Mouse (Mus musculus) spleen, embryonic (tissue): ENCODE measurements around the gene B3gat3.

ENCODE experiments used
- CTCF ChIA-PET: fragments of 350-600 bp; sonication (Branson Sonifier 250); formaldehyde crosslinking; loops from one replicate; lab custom pipeline; 2022; lab: Charles Lee

B3gat3 gene

DNA sequence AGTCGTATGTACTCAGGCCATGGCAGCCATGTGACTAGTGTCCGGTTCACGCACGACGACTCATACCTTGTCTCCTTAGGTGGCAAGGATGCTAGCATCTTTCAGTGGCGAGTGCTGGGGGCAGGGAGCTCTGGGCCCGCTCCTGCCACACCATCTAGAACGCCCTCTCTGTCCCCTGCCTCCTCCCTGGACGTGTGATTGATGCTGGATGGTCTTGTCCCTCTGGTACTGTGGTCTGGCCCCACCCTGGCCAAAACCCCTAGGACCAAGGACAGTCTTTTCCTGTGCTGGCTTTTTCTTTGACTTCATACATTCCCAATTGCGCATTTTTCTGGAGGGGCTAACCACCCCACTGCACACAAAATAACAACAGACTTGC, 21.0 kb downstream of the B3gat3 start:
- CTCF ChIA-PET, result interaction anchor here (0.6 kb wide), 1 partner anchor 19 kb away, joined by 6 read pairs; no protein-coding TSS in a partner anchor

DNA sequence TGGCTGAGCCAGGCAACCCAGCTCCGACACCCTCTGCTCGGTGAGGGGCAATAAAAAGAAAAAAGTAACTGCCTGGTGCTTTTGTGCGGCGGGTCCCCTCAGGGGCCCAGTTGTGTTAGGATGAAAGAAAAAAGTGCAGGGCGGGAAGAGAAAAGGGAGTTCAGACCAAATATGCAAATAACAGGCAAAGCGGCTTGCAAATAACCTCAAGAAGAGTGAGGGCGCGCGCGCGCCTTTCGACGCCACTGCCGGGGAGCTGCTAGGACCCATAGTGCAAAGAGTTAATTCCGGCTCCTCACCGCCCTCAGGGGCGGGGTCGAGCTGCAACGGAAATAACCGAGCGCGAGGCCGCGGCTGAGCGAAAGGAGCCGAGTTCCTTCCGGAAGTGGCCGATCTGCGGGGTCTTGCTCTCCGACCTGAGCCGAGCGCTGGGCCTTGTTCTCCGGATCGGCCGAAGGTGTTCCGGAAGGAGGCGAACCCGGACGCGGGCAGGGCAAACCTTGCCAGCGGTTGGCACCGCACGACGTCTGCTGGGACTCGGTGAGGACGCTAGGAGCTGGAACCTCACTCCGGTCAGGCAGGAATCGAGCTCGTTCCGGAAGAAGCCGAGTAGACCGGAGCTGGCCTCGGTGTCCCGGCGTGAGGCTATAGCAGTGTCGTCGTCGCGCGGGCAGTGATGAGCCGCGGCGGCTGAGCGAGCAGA, 21.5 kb downstream of the B3gat3 start, which contains the start of gene Mta2:
Gene Mta2, plus strand, starts transcription at position 361 of the 703 bp plus-strand sequence.
- CTCF ChIA-PET, result interaction anchor here (0.6 to 1.2 kb wide), 2 partner anchors 10 to 19 kb away, joined by 3 to 6 read pairs; no protein-coding TSS in a partner anchor

GRCm38 (mm10) chr19:8942276-8942964, 22.2 kb downstream of the B3gat3 start:
- CTCF ChIA-PET, result interaction anchor here (0.6 to 1.2 kb wide), 2 partner anchors 9 to 80 kb away, joined by 3 to 4 read pairs; no protein-coding TSS in a partner anchor

DNA sequence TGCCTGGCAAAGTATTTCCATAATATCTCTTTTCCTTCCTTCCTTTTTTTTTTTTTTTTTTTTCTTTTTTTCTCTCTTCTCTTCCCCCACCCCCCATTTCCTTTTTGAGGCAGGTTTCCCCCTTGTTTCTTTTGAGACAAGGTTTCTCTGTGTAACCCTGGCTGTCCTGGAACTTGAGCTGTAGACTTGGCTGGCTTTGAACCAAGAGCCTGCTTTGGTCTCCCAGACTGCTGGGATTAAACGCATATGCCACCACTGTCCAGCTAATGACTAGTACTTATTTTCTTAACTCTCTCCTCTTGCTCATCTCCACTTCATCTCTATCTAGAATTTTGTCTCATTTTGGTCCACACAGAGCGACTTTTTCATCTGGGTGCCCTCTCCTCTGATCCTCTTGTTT, 22.9 kb downstream of the B3gat3 start:
- CTCF ChIA-PET, result interaction anchor here (0.6 kb wide), 1 partner anchor 80 kb away, joined by 4 read pairs; no protein-coding TSS in a partner anchor

DNA sequence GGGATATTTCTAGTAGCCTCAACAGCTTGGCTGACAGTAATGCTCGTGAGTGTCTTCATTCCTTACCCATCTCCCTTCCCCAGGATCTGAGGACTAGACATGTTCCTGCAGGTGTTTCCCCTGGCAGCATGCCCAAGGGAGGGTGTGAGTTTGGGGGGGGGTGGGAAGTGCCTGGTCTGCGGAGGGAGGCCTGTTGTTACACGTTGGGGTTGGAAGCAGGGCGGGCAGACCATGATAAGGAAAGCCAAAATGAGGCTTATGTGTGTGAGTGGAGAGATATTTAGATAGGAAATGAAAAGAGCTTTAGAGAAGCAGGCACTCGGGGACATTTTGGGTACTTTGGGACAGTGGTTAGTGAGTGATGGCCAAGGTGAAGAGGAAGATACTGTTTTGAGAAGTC, 23.9 kb downstream of the B3gat3 start:
- CTCF ChIA-PET, result interaction anchor here (0.7 kb wide), 1 partner anchor 26 kb away, joined by 5 read pairs; no protein-coding TSS in a partner anchor

- CTCF ChIA-PET, result no interaction called here
Measured at GRCm38 (mm10) chr19:8944750-8945149, 24.6 kb downstream of the B3gat3 start.

DNA sequence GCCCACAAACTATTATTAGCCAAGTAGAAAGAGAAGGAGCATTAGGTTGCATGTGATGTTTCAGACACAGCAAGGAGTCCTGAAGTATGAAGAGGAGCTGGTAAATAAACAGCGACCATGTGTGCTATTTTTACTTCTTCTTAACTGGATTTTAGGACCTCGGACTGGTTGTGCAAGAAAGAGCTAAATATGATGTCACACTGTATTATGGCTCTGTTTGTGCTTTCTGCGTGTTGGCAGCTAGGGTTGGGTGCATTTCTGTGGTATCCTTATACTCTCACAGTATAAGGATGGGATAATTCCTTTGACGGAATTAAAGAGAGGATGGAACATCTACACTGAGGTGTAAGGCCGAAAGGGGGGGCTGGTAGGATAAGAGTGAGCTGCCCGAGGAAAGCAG, 25.1 kb downstream of the B3gat3 start:
- CTCF ChIA-PET, result interaction anchor here (0.6 to 0.7 kb wide), 3 partner anchors 23 to 217 kb away, joined by 3 to 6 read pairs (median 5); no protein-coding TSS in a partner anchor

DNA sequence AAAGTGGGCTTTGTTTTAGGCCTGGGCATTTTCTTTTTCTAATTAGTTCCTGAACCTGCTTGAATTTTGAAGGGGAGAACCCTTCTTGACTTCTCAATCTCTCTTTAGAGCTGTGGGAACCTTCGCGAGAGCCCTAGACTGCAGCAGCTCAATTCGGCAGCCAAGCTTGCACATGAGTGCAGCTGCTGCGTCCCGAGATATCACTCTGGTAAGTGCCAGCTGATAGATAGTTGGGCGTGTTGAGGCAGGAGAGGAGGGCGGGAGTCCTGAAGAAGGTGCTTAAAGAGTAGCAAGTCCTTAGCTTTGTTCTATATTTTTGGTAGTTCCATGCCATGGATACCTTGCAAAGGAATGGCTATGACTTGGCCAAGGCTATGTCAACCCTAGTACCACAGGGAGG, 26.8 kb downstream of the B3gat3 start:
- CTCF ChIA-PET, result no interaction called here

DNA sequence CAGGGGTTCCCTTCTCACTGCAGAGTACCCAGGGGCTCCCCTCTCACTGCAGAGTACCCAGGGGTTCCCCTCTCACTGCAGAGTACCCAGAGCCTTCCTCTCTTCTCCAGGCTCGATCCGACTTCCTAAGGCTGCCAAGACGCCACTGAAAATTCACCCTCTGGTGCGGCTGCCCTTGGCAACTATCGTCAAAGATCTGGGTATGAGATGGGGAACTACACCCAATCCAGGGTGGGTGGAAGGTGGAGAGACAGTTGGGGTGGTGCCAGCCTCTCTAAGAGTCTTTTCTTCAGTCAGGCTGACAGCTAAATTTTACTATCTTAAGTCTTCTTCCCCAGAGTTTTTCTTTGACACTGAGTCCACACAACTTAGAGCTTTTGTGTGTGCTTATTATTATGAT, 30.0 kb downstream of the B3gat3 start:
- CTCF ChIA-PET, result no interaction called here

- CTCF ChIA-PET, result interaction anchor here (1.0 to 1.4 kb wide), 2 partner anchors 10 to 23 kb away, joined by 3 read pairs; partner anchors contain the start of gene Mta2
Measured at GRCm38 (mm10) chr19:8952241-8952640, 32.1 kb downstream of the B3gat3 start.

GRCm38 (mm10) chr19:8953135-8954039, 33.2 kb downstream of the B3gat3 start, which contains the start of gene Tut1:
Gene Tut1, plus strand, starts transcription at chr19:8953847.
- CTCF ChIA-PET, result interaction anchor here (0.5 to 1.2 kb wide), 4 partner anchors 13 to 109 kb away, joined by 3 to 6 read pairs (median 4); partner anchors contain the start of gene Eef1g

DNA sequence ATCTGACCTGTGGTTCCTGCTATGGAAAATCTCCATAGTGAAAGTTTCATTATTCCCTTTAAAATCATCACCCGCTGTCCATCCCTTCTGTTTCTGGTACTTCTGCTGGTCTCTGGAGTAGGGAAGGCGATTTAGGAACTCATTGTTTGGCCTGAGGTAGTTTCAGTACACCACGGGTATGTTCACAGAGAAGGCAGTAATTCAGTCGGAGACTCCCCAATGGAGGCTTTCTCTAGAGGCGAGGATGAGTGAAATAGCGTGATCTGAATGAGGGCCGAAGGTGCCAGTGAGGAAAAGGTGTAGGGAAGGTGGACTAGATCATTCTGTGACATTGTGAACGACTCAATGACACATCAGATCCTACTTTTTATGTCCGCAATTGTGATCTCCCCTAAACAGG, 34.0 kb downstream of the B3gat3 start:
- CTCF ChIA-PET, result interaction anchor here (0.5 to 1.2 kb wide), 4 partner anchors 12 to 123 kb away, joined by 4 to 9 read pairs (median 7); partner anchors contain the start of gene Eef1g

DNA sequence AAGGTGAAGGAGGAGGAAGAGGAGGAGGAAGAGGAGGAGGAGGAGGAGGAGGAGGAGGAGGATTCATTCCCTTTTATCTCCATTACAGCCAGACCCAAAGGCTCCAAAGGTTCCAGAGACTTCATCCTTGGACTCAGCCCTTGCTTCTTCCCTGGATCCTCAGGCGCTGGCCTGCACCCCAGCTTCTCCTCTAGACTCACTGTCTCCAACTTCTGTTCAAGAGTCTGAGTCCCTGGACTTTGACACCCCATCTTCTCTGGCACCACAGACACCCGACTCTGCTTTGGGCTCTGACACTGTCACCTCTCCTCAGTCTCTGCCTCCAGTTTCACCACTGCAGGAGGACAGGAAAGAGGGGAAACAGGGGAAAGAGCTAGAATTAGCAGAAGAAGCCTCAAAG, 42.1 kb downstream of the B3gat3 start:
- CTCF ChIA-PET, result interaction anchor here (1.1 kb wide), 1 partner anchor 199 kb away, joined by 3 read pairs; no protein-coding TSS in a partner anchor

- CTCF ChIA-PET, result interaction anchor here (1.0 kb wide), 1 partner anchor 35 kb away, joined by 3 read pairs; no protein-coding TSS in a partner anchor
Measured at GRCm38 (mm10) chr19:8965075-8965474, 44.9 kb downstream of the B3gat3 start.

- CTCF ChIA-PET, result interaction anchor here (0.7 to 1.4 kb wide), 2 partner anchors 12 to 237 kb away, joined by 5 to 6 read pairs; partner anchors contain the start of gene Tut1
Measured at GRCm38 (mm10) chr19:8965771-8966170, 45.6 kb downstream of the B3gat3 start.

GRCm38 (mm10) chr19:8966198-8966589, 46.0 kb downstream of the B3gat3 start:
- CTCF ChIA-PET, result interaction anchor here (0.7 to 1.4 kb wide), 2 partner anchors 13 to 238 kb away, joined by 5 to 6 read pairs; partner anchors contain the start of gene Tut1

DNA sequence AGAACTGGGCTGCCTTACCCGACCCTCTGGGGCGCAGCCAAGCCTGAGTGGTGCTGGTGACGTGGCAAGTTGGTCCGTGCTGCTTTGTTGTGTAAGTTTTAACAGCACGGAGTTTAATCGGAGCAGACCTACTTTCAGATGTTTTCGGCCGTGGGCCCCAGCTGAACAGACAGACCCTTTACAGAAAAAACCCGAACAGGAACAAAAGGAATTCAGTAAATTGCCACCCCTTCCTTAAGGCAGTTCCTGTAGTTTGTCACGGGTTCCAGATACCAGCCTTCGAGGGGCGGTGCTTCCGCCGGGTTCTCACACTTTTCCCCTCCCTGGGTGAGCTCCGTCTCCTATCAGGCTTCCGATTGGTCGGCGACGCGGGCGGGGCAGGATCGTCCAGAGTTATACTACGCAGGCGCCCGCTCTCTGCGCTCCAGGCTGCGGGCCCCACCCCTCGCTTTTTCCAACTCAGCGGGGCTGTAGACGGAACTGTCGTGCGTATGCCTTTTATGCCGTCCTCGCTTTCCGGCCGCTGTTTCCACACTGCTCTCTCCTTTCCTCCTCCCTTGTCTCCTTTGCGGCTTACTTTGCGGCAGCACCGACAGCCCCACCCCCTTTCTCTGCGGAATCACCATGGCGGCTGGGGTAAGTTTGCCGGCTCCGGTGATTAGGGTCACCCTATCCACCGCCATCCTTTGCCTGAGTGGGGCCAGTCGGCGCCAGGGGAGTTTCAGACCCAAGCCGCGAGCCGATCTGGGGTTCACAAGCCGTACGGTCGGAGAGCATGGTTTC, 46.6 kb downstream of the B3gat3 start, which contains the start of gene Eef1g:
Gene Eef1g, plus strand, starts transcription at position 452 of the 783 bp plus-strand sequence.
- CTCF ChIA-PET, result interaction anchor here (0.7 to 1.4 kb wide), 2 partner anchors 13 to 238 kb away, joined by 5 to 6 read pairs; partner anchors contain the start of gene Tut1

- CTCF ChIA-PET, result interaction anchor here (1.4 kb wide), 1 partner anchor 14 kb away, joined by 6 read pairs; the partner anchor contains the start of gene Tut1
Measured at GRCm38 (mm10) chr19:8967373-8967743, 47.2 kb downstream of the B3gat3 start.

DNA sequence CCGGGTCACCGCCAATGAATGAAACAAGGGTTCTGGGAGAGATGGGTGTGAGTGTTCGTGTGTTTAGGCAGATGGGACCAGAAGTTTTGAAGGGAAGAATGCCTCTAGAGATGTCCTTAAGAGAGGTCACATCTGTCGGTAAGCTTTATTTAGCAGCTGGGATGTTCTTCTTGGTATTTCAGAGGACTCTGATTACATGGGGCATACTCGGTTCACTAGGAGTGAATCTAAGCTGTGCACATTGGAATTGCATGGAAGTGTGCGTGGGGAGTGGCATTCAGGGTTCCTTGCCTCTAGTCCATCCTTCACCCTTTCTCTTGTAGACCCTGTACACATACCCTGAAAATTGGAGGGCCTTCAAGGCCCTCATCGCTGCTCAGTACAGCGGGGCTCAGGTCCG, 47.7 kb downstream of the B3gat3 start:
- CTCF ChIA-PET, result no interaction called here
